Mouse (Mus musculus) embryonic fibroblast, embryonic 13.5 days (primary cell): ENCODE measurements at regions not wholly inside any gene's neighbourhood (a gene's known extent, or its start where the extent isn't known, plus 50 kb on each side); places are given as distances from the start of the nearest gene placed in this dataset.

Source experiments
- H3K27ac ChIP-seq: 2 replicates; pipeline ENCODE4 v1.5.1; 2012; ENCODE audit warnings: low read length, control low read depth, inconsistent platforms; ENCODE audit not compliant: insufficient read depth
- H3K4me1 ChIP-seq: 2 replicates; pipeline ENCODE4 v1.6.1; 2011; ENCODE audit warnings: low read length; ENCODE audit not compliant: control insufficient read depth, insufficient read depth
- H3K4me3 ChIP-seq: 2 replicates; pipeline ENCODE4 v1.5.1; 2011; ENCODE audit warnings: mild to moderate bottlenecking, control low read depth, low read length; ENCODE audit not compliant: insufficient read depth
- CTCF ChIP-seq: IDR thresholded peaks from 2 replicates; pipeline ENCODE4 v1.5.1; 2011; ENCODE audit warnings: mild to moderate bottlenecking, control low read depth, low read length, moderate library complexity, borderline replicate concordance; ENCODE audit not compliant: insufficient read depth
- POLR2A ChIP-seq: IDR thresholded peaks from 2 replicates; pipeline ENCODE4 v1.6.1; 2011; ENCODE audit warnings: low read depth, mild to moderate bottlenecking, control low read depth, low read length, moderate library complexity

- Histone ChIP-seq H3K27ac (no peak overlapping the region), H3K4me1 (no peaks in the 10 kb centered on the region), H3K4me3 (no peak overlapping the region)
- TF ChIP-seq POLR2A (no peak), CTCF (no peak)
These were observed 121.9 kb upstream of the Shb start for GRCm38 (mm10) chr4:45654019-45654803.

DNA sequence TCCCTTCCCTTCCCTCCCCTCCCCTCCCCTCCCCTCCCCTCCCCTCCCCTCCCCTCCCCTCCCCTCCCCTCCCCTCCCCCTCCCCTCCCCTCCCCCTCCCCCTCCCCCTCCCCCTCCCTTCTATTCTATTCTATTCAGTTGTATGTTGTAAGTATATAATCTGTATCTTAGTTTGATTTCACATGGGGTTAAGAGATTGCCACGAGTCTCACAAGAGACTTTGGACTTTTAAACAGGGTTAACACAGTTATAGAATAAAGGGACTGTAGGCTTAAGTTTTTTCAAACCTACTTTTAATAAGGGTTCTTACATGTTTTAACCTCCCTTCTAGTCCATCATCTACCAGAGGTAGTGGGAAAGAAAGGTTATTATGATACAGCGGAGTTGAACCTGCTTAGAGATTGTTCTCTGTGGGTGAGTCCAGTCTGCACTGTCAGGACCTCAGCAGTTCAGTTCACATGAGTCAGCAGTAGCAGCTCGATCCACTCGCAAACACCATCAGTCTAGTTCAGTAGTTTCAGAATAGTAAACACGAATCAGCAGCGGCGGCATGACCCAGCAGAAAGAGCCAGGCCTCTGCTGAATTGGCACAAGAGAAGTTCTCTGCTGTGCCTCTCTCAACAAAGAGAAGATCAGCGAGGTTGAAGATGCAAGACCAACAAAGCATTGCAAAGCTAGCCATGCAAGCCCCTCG, 116.8 kb upstream of the Shb start:
- Histone ChIP-seq H3K4me1 (no peaks in the 10 kb centered on the region), H3K27ac (no peak overlapping the region), H3K4me3 (no peak overlapping the region)
- TF ChIP-seq CTCF (no peak), POLR2A (no peak)

DNA sequence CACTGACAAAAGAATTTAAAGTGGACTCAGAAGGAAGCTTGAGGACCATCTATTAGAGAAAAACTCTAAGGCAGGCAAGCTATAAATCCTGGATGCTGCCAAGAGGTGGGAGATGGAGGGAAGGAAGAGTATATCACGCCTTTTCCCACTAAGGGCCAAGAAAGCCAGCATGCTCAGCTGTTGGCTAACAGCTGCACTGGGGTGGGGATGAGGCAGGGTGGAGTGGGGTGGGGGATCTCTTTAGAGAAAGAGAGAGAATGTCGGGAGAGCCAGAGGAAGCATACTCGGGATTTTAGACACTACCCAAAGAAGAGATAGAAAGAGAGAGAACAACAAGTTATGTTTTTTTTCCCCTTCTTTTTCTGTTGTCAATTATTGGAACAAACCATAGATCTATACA, 115.2 kb upstream of the Shb start:
- Histone ChIP-seq H3K4me3 (no peak overlapping the region), H3K27ac (no peak overlapping the region), H3K4me1 (no peaks in the 10 kb centered on the region)
- TF ChIP-seq CTCF (no peak), POLR2A (no peak)

DNA sequence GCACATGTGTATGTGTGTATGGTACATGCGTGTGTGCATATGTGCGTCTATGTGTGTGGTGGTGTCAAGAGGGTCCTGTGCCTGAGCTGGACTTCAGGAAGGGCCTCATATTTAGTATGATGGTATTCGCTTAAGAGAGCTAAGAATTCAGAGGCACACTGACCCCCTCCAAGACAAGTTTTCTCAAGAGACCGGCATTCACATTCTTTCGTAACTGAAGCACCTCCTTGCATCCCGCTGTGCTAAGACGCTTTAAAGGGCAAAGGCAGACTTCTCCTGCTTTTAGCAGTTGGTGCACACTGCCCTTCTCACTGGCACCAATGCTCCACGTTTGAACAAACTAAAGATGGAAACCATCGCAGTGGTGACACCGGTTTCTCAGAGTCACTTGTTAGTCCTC, 110.3 kb upstream of the Shb start:
- H3K4me3 ChIP-seq = no peak overlapping the region
- no peak overlapping the region for H3K27ac ChIP-seq
- no peaks in the 10 kb centered on the region for H3K4me1 ChIP-seq
- no peak for TF ChIP-seq POLR2A
- TF ChIP-seq CTCF = no peak

DNA sequence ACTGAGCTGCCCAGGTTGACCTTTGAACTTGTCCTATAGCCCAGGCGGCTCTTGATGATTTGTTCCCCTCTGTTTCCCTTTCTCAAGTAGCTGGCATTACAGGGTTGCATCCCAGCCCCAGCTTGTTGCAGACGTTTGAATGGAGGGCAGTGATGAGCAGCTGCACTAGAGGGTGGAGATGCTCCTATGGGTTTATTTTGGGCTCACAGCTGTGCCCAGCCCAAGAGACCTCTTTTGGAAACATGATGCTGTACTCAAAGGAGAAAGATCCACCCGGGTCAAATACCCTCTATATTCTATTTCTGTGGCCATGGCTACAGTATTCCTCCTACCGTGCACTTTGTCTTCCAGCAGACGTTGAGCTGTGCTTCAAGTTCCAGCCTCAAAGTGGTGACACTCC, 109.0 kb upstream of the Shb start:
- Histone ChIP-seq H3K4me1 (no peaks in the 10 kb centered on the region), H3K27ac (no peak overlapping the region), H3K4me3 (no peak overlapping the region)
- TF ChIP-seq CTCF (no peak), POLR2A (no peak)

DNA sequence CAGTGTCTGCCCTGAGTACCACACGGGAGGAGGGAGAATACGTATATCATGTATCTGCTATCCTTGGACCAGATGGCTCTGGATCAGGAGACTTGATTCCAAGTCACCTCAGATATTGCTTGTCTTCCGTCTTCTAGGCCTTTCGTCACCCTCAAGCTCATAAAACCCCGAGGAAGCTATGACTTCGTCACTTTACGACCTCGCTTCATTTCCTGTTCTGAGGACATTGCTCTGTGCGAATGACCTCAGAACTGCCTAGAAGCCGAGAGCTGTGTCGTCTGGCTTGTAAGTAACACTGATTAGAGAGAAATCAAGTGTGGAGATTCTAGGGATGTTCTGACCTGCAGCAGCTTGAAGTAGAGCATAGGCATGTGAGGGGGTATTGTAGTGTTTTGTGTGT, 108.4 kb upstream of the Shb start:
- Histone ChIP-seq H3K4me3 (no peak overlapping the region), H3K27ac (no peak overlapping the region), H3K4me1 (no peaks in the 10 kb centered on the region)
- TF ChIP-seq POLR2A = no peak
- TF ChIP-seq CTCF = no peak

- no peak for TF ChIP-seq POLR2A
- no peak for TF ChIP-seq CTCF
- no peak overlapping the region for H3K27ac ChIP-seq
- no peaks in the 10 kb centered on the region for H3K4me1 ChIP-seq
- H3K4me3 ChIP-seq = no peak overlapping the region
These were observed 107.2 kb upstream of the Shb start for GRCm38 (mm10) chr4:45639397-45640034.

GRCm38 (mm10) chr4:45638411-45638810, 106.1 kb upstream of the Shb start:
- Histone ChIP-seq H3K4me3 (no peak overlapping the region), H3K27ac (no peak overlapping the region), H3K4me1 (no peaks in the 10 kb centered on the region)
- TF ChIP-seq POLR2A (no peak), CTCF (no peak)

DNA sequence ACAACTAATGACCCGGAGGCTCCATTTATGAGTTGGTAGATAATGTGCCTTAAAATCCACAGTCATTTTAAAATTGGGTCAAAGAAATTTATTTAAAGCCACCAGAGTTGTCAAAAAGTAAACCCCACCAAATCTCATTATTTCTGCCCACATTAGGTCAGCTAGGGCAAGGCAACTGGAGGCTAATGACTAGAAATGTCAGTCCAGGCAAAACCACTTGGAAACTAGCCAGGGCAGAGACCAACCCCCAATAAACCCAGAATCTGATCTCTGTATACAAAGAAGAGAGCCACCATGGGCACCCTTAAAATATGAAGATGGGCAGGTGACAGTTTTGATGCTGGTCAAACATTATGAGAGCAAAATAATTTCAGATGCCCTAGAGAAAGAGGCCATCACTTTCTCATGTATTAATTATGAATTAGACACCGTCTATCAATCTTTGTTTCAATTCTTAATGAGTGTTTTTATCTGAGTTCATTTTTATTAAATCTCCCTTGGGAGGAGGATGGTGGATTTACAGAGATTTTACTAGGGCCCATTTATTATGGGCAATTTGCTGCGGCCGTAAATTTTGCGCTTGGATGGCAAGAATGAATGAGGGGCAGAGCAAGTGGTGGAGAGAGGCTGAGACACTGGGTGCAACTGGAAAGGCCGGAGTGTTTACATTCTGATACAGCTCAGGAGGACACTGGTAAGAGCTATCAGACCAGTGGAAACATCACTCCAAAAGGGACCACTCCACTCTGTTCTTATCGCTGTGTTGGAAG, 99.2 kb upstream of the Shb start:
- Histone ChIP-seq H3K4me1 (no peaks in the 10 kb centered on the region), H3K4me3 (no peak overlapping the region), H3K27ac (no peak overlapping the region)
- TF ChIP-seq POLR2A = no peak
- TF ChIP-seq CTCF = no peak

DNA sequence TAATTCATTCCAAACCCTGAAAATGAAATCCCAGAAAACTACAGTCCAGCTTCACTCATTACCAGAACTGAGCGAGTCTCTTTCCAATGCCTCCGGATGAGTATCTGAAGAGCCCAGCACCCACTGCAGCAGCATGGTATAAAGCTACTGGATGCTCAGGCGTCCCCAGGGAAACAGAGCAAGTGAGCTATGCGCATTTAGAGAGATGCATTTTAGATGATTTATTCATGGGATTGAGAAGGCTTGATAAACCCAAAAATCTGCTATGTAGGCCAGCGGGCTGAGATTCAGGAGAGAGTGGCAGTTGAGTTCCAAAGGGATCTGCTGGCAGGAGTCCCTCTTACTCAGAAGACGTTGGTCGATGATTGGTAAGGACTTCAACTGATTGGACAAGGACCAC, 93.4 kb upstream of the Shb start:
- no peak for TF ChIP-seq CTCF
- TF ChIP-seq POLR2A = no peak
- Histone ChIP-seq H3K4me3 (no peak overlapping the region), H3K4me1 (no peaks in the 10 kb centered on the region), H3K27ac (no peak overlapping the region)
